Mouse (Mus musculus) erythroblast, embryonic 14.5 days (primary cell): ENCODE results near the gene Olfr1215.

ENCODE experiments used
- GATA1 ChIP-seq: IDR thresholded peaks from 2 replicates; pipeline ENCODE4 v1.6.1; 2012; ENCODE audit warnings: low read length, inconsistent platforms, mixed read lengths
- TAL1 ChIP-seq: IDR thresholded peaks from 3 replicates; pipeline ENCODE4 v1.6.1; 2012; ENCODE audit warnings: low read length, inconsistent platforms, mixed read lengths

DNA sequence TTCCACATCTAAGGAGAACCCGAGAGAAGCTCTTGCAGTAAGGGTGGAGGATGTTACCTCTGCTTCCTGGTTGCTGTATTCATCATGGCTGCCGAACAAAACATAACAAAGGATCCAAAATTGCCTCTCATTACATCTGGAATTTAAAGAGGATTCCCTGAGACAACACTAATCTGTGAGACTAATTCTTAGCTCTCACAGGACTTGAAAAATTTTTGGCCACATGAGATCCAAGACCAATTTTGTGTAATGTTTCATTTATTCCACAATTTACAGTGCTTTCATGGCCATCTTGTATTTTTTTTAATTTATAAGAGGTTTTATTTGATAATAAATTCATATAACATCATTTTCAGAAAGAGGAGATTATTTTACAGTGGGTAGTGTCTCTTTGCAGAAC, 25.2 kb upstream of the Olfr1215 start, which contains the start of gene Olfr1217:
- TF ChIP-seq GATA1: no peak
- TF ChIP-seq TAL1: no peak
